Mouse (Mus musculus): Measurements from ENCODE around the gene Nmt1. TPM values are rescaled to one million over a fixed set of nuclear protein-coding genes. Genes with fewer than 3 reads are reported as not detected.

Nmt1 gene
- polyA plus RNA-seq, 1 experiment from 2014 or later = 41.0 TPM

- 97% methylated on average over 7 of the region's 7 CpGs for whole genome bisulfite sequencing
- no peaks in the 10 kb centered on the region for H3K9me3 ChIP-seq (ENCODE audit: control insufficient read depth, low read length)
- DNase-seq (ENCODE audit: low spot score) (no peak), ATAC-seq (ENCODE audit: low FRiP score) (no peak)
- H3K4me2 ChIP-seq (replicated peaks; ENCODE audit: low read depth, low read length) = no peak overlapping the region
- no peaks in the 10 kb centered on the region for H3K27me3 ChIP-seq (ENCODE audit: control insufficient read depth, insufficient read depth, low read length)
- H3K36me3 ChIP-seq (ENCODE audit: control insufficient read depth, insufficient read depth, low read length) = no peaks in the 10 kb centered on the region
- H3K9ac ChIP-seq (ENCODE audit: low read depth, low read length) = no peak overlapping the region
- no peak overlapping the region for H3K27ac ChIP-seq (ENCODE audit: low read depth, low read length)
- H3K4me1 ChIP-seq (replicated peaks; ENCODE audit: control insufficient read depth, insufficient read depth, low read length) = no peaks in the 10 kb centered on the region
- no peak overlapping the region for H3K4me3 ChIP-seq (ENCODE audit: low read depth, low read length)
These were observed 65.3 kb downstream of the Nmt1 start for GRCm38 (mm10) chr11:103093306-103093705.

- WGBS = 78% methylated on average over 20 of the region's 20 CpGs
- Histone ChIP-seq H3K4me3 (ENCODE audit: low read depth, low read length) (no peak overlapping the region), H3K27ac (ENCODE audit: low read depth, low read length) (no peak overlapping the region), H3K36me3 (ENCODE audit: control insufficient read depth, insufficient read depth, low read length) (no peaks in the 10 kb centered on the region), H3K9me3 (ENCODE audit: control insufficient read depth, low read length) (no peaks in the 10 kb centered on the region), H3K4me1 (replicated peaks; ENCODE audit: control insufficient read depth, insufficient read depth, low read length) (no peaks in the 10 kb centered on the region), H3K4me2 (replicated peaks; ENCODE audit: low read depth, low read length) (no peak overlapping the region), H3K27me3 (ENCODE audit: control insufficient read depth, insufficient read depth, low read length) (peaks cover 4% of the 10 kb centered on the region; the same call in 1 of the 2 replicates), H3K9ac (ENCODE audit: low read depth, low read length) (no peak overlapping the region)
- DNase-seq (ENCODE audit: low spot score) (no peak), ATAC-seq (ENCODE audit: low FRiP score) (no peak)
These were observed 66.2 kb downstream of the Nmt1 start for GRCm38 (mm10) chr11:103093862-103094833.

GRCm38 (mm10) chr11:103095107-103095670, 67.2 kb downstream of the Nmt1 start:
- Histone ChIP-seq H3K4me3 (ENCODE audit: low read depth, low read length) (no peak overlapping the region), H3K9me3 (ENCODE audit: control insufficient read depth, low read length) (no peaks in the 10 kb centered on the region), H3K36me3 (ENCODE audit: control insufficient read depth, insufficient read depth, low read length) (no peaks in the 10 kb centered on the region), H3K4me2 (replicated peaks; ENCODE audit: low read depth, low read length) (no peak overlapping the region), H3K27me3 (ENCODE audit: control insufficient read depth, insufficient read depth, low read length) (peaks cover 13% of the 10 kb centered on the region), H3K9ac (ENCODE audit: low read depth, low read length) (no peak overlapping the region), H3K4me1 (replicated peaks; ENCODE audit: control insufficient read depth, insufficient read depth, low read length) (no peaks in the 10 kb centered on the region), H3K27ac (ENCODE audit: low read depth, low read length) (no peak overlapping the region)
- DNase-seq (ENCODE audit: low spot score) (no peak), ATAC-seq (ENCODE audit: low FRiP score) (no peak)
- 49% methylated on average over 9 of the region's 9 CpGs for WGBS

GRCm38 (mm10) chr11:103095801-103096200, 67.8 kb downstream of the Nmt1 start:
- no peak overlapping the region for H3K4me2 ChIP-seq (replicated peaks; ENCODE audit: low read depth, low read length)
- H3K9ac ChIP-seq (ENCODE audit: low read depth, low read length) = no peak overlapping the region
- H3K4me3 ChIP-seq (ENCODE audit: low read depth, low read length) = no peak overlapping the region
- no peaks in the 10 kb centered on the region for H3K4me1 ChIP-seq (replicated peaks; ENCODE audit: control insufficient read depth, insufficient read depth, low read length)
- ATAC-seq (ENCODE audit: low FRiP score) (no peak), DNase-seq (ENCODE audit: low spot score) (no peak)
- peaks cover 18% of the 10 kb centered on the region for H3K27me3 ChIP-seq (ENCODE audit: control insufficient read depth, insufficient read depth, low read length)
- no peaks in the 10 kb centered on the region for H3K9me3 ChIP-seq (ENCODE audit: control insufficient read depth, low read length)
- H3K27ac ChIP-seq (ENCODE audit: low read depth, low read length) = no peak overlapping the region
- no peaks in the 10 kb centered on the region for H3K36me3 ChIP-seq (ENCODE audit: control insufficient read depth, insufficient read depth, low read length)
- WGBS = 93% methylated on average over 6 of the region's 6 CpGs

GRCm38 (mm10) chr11:103096979-103097894, 69.2 kb downstream of the Nmt1 start:
- Histone ChIP-seq H3K27me3 (ENCODE audit: control insufficient read depth, insufficient read depth, low read length) (peaks cover 32% of the 10 kb centered on the region), H3K9ac (ENCODE audit: low read depth, low read length) (no peak overlapping the region), H3K27ac (ENCODE audit: low read depth, low read length) (no peak overlapping the region)

GRCm38 (mm10) chr11:103098531-103099190, 70.7 kb downstream of the Nmt1 start:
- no peak overlapping the region for H3K9ac ChIP-seq (ENCODE audit: low read depth, low read length)
- H3K27me3 ChIP-seq (ENCODE audit: control insufficient read depth, insufficient read depth, low read length) = peaks cover 32% of the 10 kb centered on the region
- no peaks in the 10 kb centered on the region for H3K36me3 ChIP-seq (ENCODE audit: control insufficient read depth, insufficient read depth, low read length)
- H3K9me3 ChIP-seq (ENCODE audit: control insufficient read depth, low read length) = no peaks in the 10 kb centered on the region
- H3K4me1 ChIP-seq (replicated peaks; ENCODE audit: control insufficient read depth, insufficient read depth, low read length) = 0 out of 2 replicates have a peak, but pooled peaks cover 2% of the 10 kb centered on the region
- WGBS = 62% methylated on average over 11 of the region's 11 CpGs
- H3K4me2 ChIP-seq (replicated peaks; ENCODE audit: low read depth, low read length) = no peak overlapping the region
- H3K4me3 ChIP-seq (ENCODE audit: low read depth, low read length) = no peak overlapping the region
- no peak for ATAC-seq (ENCODE audit: low FRiP score)
- no peak overlapping the region for H3K27ac ChIP-seq (ENCODE audit: low read depth, low read length)
- DNase-seq (ENCODE audit: low spot score) = no peak

More at GRCm38 (mm10) chr11:103096979-103097894, 69.2 kb downstream of the Nmt1 start:
- Histone ChIP-seq H3K4me2 (replicated peaks; ENCODE audit: low read depth, low read length) (no peak overlapping the region), H3K4me3 (ENCODE audit: low read depth, low read length) (no peak overlapping the region), H3K36me3 (ENCODE audit: control insufficient read depth, insufficient read depth, low read length) (no peaks in the 10 kb centered on the region), H3K4me1 (replicated peaks; ENCODE audit: control insufficient read depth, insufficient read depth, low read length) (0 out of 2 replicates have a peak, but pooled peaks cover 2% of the 10 kb centered on the region), H3K9me3 (ENCODE audit: control insufficient read depth, low read length) (no peaks in the 10 kb centered on the region)
- 32% methylated on average over 22 of the region's 22 CpGs for WGBS
- ATAC-seq (ENCODE audit: low FRiP score) (no peak; the same call in 1 of the 2 replicates), DNase-seq (ENCODE audit: low spot score) (no peak)

GRCm38 (mm10) chr11:103099352-103099940, 71.5 kb downstream of the Nmt1 start:
- DNase-seq (ENCODE audit: low spot score) (no peak), ATAC-seq (ENCODE audit: low FRiP score) (no peak)
- Histone ChIP-seq H3K9ac (ENCODE audit: low read depth, low read length) (no peak overlapping the region), H3K9me3 (ENCODE audit: control insufficient read depth, low read length) (no peaks in the 10 kb centered on the region), H3K4me2 (replicated peaks; ENCODE audit: low read depth, low read length) (no peak overlapping the region), H3K4me1 (replicated peaks; ENCODE audit: control insufficient read depth, insufficient read depth, low read length) (0 out of 2 replicates have a peak, but pooled peaks cover 2% of the 10 kb centered on the region), H3K27me3 (ENCODE audit: control insufficient read depth, insufficient read depth, low read length) (peaks cover 32% of the 10 kb centered on the region), H3K27ac (ENCODE audit: low read depth, low read length) (no peak overlapping the region), H3K4me3 (ENCODE audit: low read depth, low read length) (no peak overlapping the region), H3K36me3 (ENCODE audit: control insufficient read depth, insufficient read depth, low read length) (no peaks in the 10 kb centered on the region)
- 51% methylated on average over 12 of the region's 12 CpGs for WGBS

Data from hindbrain, embryonic 11.5 days (tissue).